Mouse (Mus musculus): ENCODE measurements at regions not wholly inside any gene's neighbourhood (a gene's known extent, or its start where the extent isn't known, plus 50 kb on each side); places are given as distances from the start of the nearest gene placed in this dataset.

GRCm38 (mm10) chr10:124142336-124142735 is 878.5 kb downstream of the Fam19a2 start:
- no peak for TF ChIP-seq POLR2A (IDR thresholded peaks at IDR 0.05; ENCODE audit: insufficient read depth, low read depth, low read length)
- no peak for TF ChIP-seq CTCF (IDR thresholded peaks at IDR 0.05; ENCODE audit: insufficient read depth, low read depth, low read length)

All from olfactory bulb, adult 2 months (tissue).